Mouse (Mus musculus): ENCODE measurements at regions not wholly inside any gene's neighbourhood (a gene's known extent, or its start where the extent isn't known, plus 50 kb on each side); places are given as distances from the start of the nearest gene placed in this dataset.

GRCm38 (mm10) chr8:8829230-8829629, 138.9 kb upstream of the Arglu1 start:
- no peaks in the 10 kb centered on the region for H3K9me3 ChIP-seq (replicated peaks; ENCODE audit: low read length)
- WGBS = 21% methylated on average over 14 of the region's 14 CpGs
- ATAC-seq (replicated peaks; ENCODE audit: low FRiP score, low read depth) = peak; percentile 33; the same call in 1 of the 2 replicates
- H3K27ac ChIP-seq = no peak overlapping the region; the same call in 1 of the 2 replicates
- H3K4me1 ChIP-seq (replicated peaks; ENCODE audit: insufficient read depth, low read length) = no peaks in the 10 kb centered on the region
- no peaks in the 10 kb centered on the region for H3K36me3 ChIP-seq (ENCODE audit: insufficient read depth, low read length)
- H3K9ac ChIP-seq (ENCODE audit: low read depth, low read length) = no peak overlapping the region
- no peak overlapping the region for H3K4me3 ChIP-seq (replicated peaks; ENCODE audit: low read depth, low read length)
- H3K27me3 ChIP-seq (ENCODE audit: insufficient read depth, low read length) = no peaks in the 10 kb centered on the region
- no peak for TF ChIP-seq CTCF (IDR thresholded peaks at IDR 0.05; ENCODE audit: low read depth)
- 0 out of 2 replicates have a peak overlapping the region, but pooled peaks have one; percentile 19 for H3K4me2 ChIP-seq (ENCODE audit: low read length)
- DNase-seq (ENCODE audit: low spot score) = peak; percentile 72

DNA sequence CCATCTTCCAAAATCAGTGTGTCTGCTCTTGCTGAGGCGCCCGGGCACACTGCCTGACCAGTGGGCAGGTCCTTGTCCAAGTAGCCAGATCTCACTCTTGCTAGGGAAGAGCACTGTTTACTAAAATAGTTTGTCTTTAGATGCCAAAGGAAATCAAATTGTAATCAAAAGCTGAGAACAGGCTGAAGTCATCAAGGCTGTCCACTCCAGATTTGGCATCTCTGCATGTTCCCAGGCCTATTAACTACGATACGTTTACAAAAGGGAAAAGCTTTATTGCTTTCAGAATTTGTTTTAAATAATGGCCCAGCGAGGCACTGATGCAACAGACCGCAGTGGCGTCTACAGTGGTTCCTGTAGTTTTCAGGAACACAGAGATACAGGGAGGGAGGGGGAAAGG, 137.2 kb upstream of the Arglu1 start:
- Histone ChIP-seq H3K4me1 (replicated peaks; ENCODE audit: insufficient read depth, low read length) (no peaks in the 10 kb centered on the region), H3K36me3 (ENCODE audit: insufficient read depth, low read length) (no peaks in the 10 kb centered on the region), H3K27ac (no peak overlapping the region), H3K9me3 (replicated peaks; ENCODE audit: low read length) (no peaks in the 10 kb centered on the region), H3K9ac (ENCODE audit: low read depth, low read length) (no peak overlapping the region), H3K4me3 (replicated peaks; ENCODE audit: low read depth, low read length) (no peak overlapping the region), H3K27me3 (ENCODE audit: insufficient read depth, low read length) (no peaks in the 10 kb centered on the region), H3K4me2 (ENCODE audit: low read length) (no peak overlapping the region)
- ATAC-seq (replicated peaks; ENCODE audit: low FRiP score, low read depth) (no peak), DNase-seq (ENCODE audit: low spot score) (no peak)
- 80% methylated on average over 7 of the region's 7 CpGs for WGBS
- TF ChIP-seq CTCF (IDR thresholded peaks at IDR 0.05; ENCODE audit: low read depth) = no peak

GRCm38 (mm10) chr8:8826801-8827200, 136.5 kb upstream of the Arglu1 start:
- no peak for TF ChIP-seq CTCF (IDR thresholded peaks at IDR 0.05; ENCODE audit: low read depth)
- ATAC-seq (replicated peaks; ENCODE audit: low FRiP score, low read depth) (no peak), DNase-seq (ENCODE audit: low spot score) (no peak)
- H3K4me3 ChIP-seq (replicated peaks; ENCODE audit: low read depth, low read length) = no peak overlapping the region
- no peaks in the 10 kb centered on the region for H3K27me3 ChIP-seq (ENCODE audit: insufficient read depth, low read length)
- no peak overlapping the region for H3K4me2 ChIP-seq (ENCODE audit: low read length)
- H3K27ac ChIP-seq = no peak overlapping the region
- 66% methylated on average over 9 of the region's 9 CpGs for WGBS
- no peaks in the 10 kb centered on the region for H3K36me3 ChIP-seq (ENCODE audit: insufficient read depth, low read length)
- H3K9ac ChIP-seq (ENCODE audit: low read depth, low read length) = no peak overlapping the region
- no peaks in the 10 kb centered on the region for H3K4me1 ChIP-seq (replicated peaks; ENCODE audit: insufficient read depth, low read length)
- no peaks in the 10 kb centered on the region for H3K9me3 ChIP-seq (replicated peaks; ENCODE audit: low read length)

GRCm38 (mm10) chr8:8824886-8825285, 134.6 kb upstream of the Arglu1 start:
- no peaks in the 10 kb centered on the region for H3K4me1 ChIP-seq (replicated peaks; ENCODE audit: insufficient read depth, low read length)
- 67% methylated on average over 5 of the region's 5 CpGs for WGBS
- no peak overlapping the region for H3K27ac ChIP-seq
- no peak for ATAC-seq (replicated peaks; ENCODE audit: low FRiP score, low read depth)
- peak; percentile 49 for DNase-seq (ENCODE audit: low spot score)
- no peak overlapping the region for H3K4me2 ChIP-seq (ENCODE audit: low read length)
- H3K36me3 ChIP-seq (ENCODE audit: insufficient read depth, low read length) = no peaks in the 10 kb centered on the region
- TF ChIP-seq CTCF (IDR thresholded peaks at IDR 0.05; ENCODE audit: low read depth) = no peak
- no peak overlapping the region for H3K4me3 ChIP-seq (replicated peaks; ENCODE audit: low read depth, low read length)
- no peaks in the 10 kb centered on the region for H3K9me3 ChIP-seq (replicated peaks; ENCODE audit: low read length)
- H3K27me3 ChIP-seq (ENCODE audit: insufficient read depth, low read length) = no peaks in the 10 kb centered on the region
- no peak overlapping the region for H3K9ac ChIP-seq (ENCODE audit: low read depth, low read length)

- Histone ChIP-seq H3K9me3 (replicated peaks; ENCODE audit: low read length) (no peaks in the 10 kb centered on the region), H3K36me3 (ENCODE audit: insufficient read depth, low read length) (no peaks in the 10 kb centered on the region), H3K27me3 (ENCODE audit: insufficient read depth, low read length) (no peaks in the 10 kb centered on the region), H3K4me2 (ENCODE audit: low read length) (no peak overlapping the region), H3K9ac (ENCODE audit: low read depth, low read length) (no peak overlapping the region), H3K27ac (no peak overlapping the region), H3K4me1 (replicated peaks; ENCODE audit: insufficient read depth, low read length) (no peaks in the 10 kb centered on the region), H3K4me3 (replicated peaks; ENCODE audit: low read depth, low read length) (no peak overlapping the region)
- WGBS = 53% methylated on average over 6 of the region's 6 CpGs
- TF ChIP-seq CTCF (IDR thresholded peaks at IDR 0.05; ENCODE audit: low read depth) = no peak
- ATAC-seq (replicated peaks; ENCODE audit: low FRiP score, low read depth) (no peak), DNase-seq (ENCODE audit: low spot score) (peak; percentile 52)
These were observed 130.8 kb upstream of the Arglu1 start for GRCm38 (mm10) chr8:8821119-8821518.

- no peaks in the 10 kb centered on the region for H3K4me1 ChIP-seq (replicated peaks; ENCODE audit: insufficient read depth, low read length)
- no peaks in the 10 kb centered on the region for H3K9me3 ChIP-seq (replicated peaks; ENCODE audit: low read length)
- no peaks in the 10 kb centered on the region for H3K36me3 ChIP-seq (ENCODE audit: insufficient read depth, low read length)
- H3K27me3 ChIP-seq (ENCODE audit: insufficient read depth, low read length) = no peaks in the 10 kb centered on the region
- H3K9ac ChIP-seq (ENCODE audit: low read depth, low read length) = no peak overlapping the region
- no peak for TF ChIP-seq CTCF (IDR thresholded peaks at IDR 0.05; ENCODE audit: low read depth)
- H3K27ac ChIP-seq = no peak overlapping the region
- no peak overlapping the region for H3K4me3 ChIP-seq (replicated peaks; ENCODE audit: low read depth, low read length)
- 67% methylated on average over 6 of the region's 6 CpGs for WGBS
- ATAC-seq (replicated peaks; ENCODE audit: low FRiP score, low read depth) = no peak
- DNase-seq (ENCODE audit: low spot score) = no peak
- H3K4me2 ChIP-seq (ENCODE audit: low read length) = no peak overlapping the region
These were observed 130.3 kb upstream of the Arglu1 start for GRCm38 (mm10) chr8:8820614-8821013.

Measured in kidney, postnatal 0 days (tissue).